Mouse (Mus musculus) CH12.LX (cell line): ENCODE data around the gene Pink1. TPM values are rescaled to one million over a fixed set of nuclear protein-coding genes. Genes with fewer than 3 reads are reported as not detected.

ENCODE experiments used
- DNase-seq: peaks from one replicate; pipeline ENCODE4 v3.0.0-alpha.2; 2013; ENCODE audit errors: extremely low read depth
- H3K27ac ChIP-seq: 2 replicates; pipeline ENCODE4 v1.5.1; 2012; ENCODE audit warnings: low read depth, mild to moderate bottlenecking, control low read depth, moderate library complexity; ENCODE audit not compliant: insufficient read depth
- H3K27me3 ChIP-seq: replicated peaks from 2 replicates; pipeline ENCODE3; 2012; ENCODE audit warnings: inconsistent platforms
- H3K36me3 ChIP-seq, 2 experiments: replicated peaks in 1 of 2; 2 replicates each; pipeline versions ENCODE3 to v1.6.1; 2012; ENCODE audit warnings: inconsistent platforms in 1 of 2, low read length in 1 of 2, mild to moderate bottlenecking in 1 of 2, mixed read lengths in 1 of 2, moderate library complexity in 1 of 2; ENCODE audit not compliant: control insufficient read depth in 1 of 2, insufficient read depth in 1 of 2
- H3K4me1 ChIP-seq, 2 experiments: 2 replicates each; pipeline ENCODE4 v1.6.1; 2012; ENCODE audit warnings: inconsistent platforms in 1 of 2, moderate library complexity in 1 of 2; ENCODE audit not compliant: insufficient read depth in 2 of 2, control insufficient read depth in 1 of 2
- H3K4me2 ChIP-seq: 2 replicates; pipeline ENCODE4 v1.6.1; 2012; ENCODE audit warnings: low read depth, mild to moderate bottlenecking, control low read depth; ENCODE audit not compliant: poor library complexity, insufficient read depth, severe bottlenecking
- H3K4me3 ChIP-seq, 3 experiments: fragments of 150-350 bp in 1 of 3; sonication (generic) in 1 of 3; replicated peaks in 1 of 3; 2 replicates each; pipeline versions ENCODE3 to v1.5.1; 2011 to 2012; ENCODE audit warnings: low read depth in 2 of 3, low read length in 2 of 3, mild to moderate bottlenecking in 2 of 3, moderate library complexity in 2 of 3, control low read depth in 1 of 3, improper control_type of control experiment in 1 of 3, inconsistent platforms in 1 of 3, mixed read lengths in 1 of 3; ENCODE audit not compliant: poor library complexity in 1 of 3
- H3K79me2 ChIP-seq: replicated peaks from 2 replicates; pipeline ENCODE4 v1.6.1; 2012; ENCODE audit warnings: mild to moderate bottlenecking, moderate library complexity; ENCODE audit not compliant: control insufficient read depth, poor library complexity, insufficient read depth, severe bottlenecking; ENCODE audit errors: extremely low read depth
- H3K9ac ChIP-seq: 2 replicates; pipeline ENCODE4 v1.6.1; 2012; ENCODE audit warnings: low read depth, mild to moderate bottlenecking, control low read depth, moderate library complexity; ENCODE audit not compliant: insufficient read depth
- H3K9me3 ChIP-seq: replicated peaks from 2 replicates; pipeline ENCODE3; 2012; ENCODE audit warnings: low read length, inconsistent platforms, mixed read lengths
- BHLHE40 ChIP-seq: IDR thresholded peaks from 2 replicates; pipeline ENCODE4 v1.6.1; 2011; ENCODE audit warnings: mild to moderate bottlenecking, low read depth, low read length, improper control_type of control experiment
- IRF4 ChIP-seq: IDR thresholded peaks from 2 replicates; pipeline ENCODE4 v1.6.1; 2014; ENCODE audit warnings: low read depth, mild to moderate bottlenecking, inconsistent platforms, low read length, improper control_type of control experiment
- JUN ChIP-seq: IDR thresholded peaks from 2 replicates; pipeline ENCODE4 v1.6.1; 2011; ENCODE audit warnings: low read depth, mild to moderate bottlenecking, low read length, improper control_type of control experiment, moderate library complexity; ENCODE audit not compliant: insufficient read depth
- KAT2A ChIP-seq: IDR thresholded peaks from 2 replicates; pipeline ENCODE4 v1.6.1; 2012; ENCODE audit warnings: low read length, improper control_type of control experiment, inconsistent platforms; ENCODE audit not compliant: insufficient replicate concordance
- NELFE ChIP-seq: IDR thresholded peaks from 2 replicates; pipeline ENCODE4 v1.6.1; 2011; ENCODE audit warnings: low read depth, low read length, improper control_type of control experiment
- SMC3 ChIP-seq: IDR thresholded peaks from 2 replicates; pipeline ENCODE4 v1.6.1; 2011; ENCODE audit warnings: low read depth, low read length, improper control_type of control experiment
- ZC3H11A ChIP-seq: IDR thresholded peaks from 2 replicates; pipeline ENCODE4 v1.6.1; 2012; ENCODE audit warnings: low read depth, mild to moderate bottlenecking, inconsistent platforms, low read length, improper control_type of control experiment
- ZKSCAN1 ChIP-seq: IDR thresholded peaks from 2 replicates; pipeline ENCODE4 v1.6.1; 2012; ENCODE audit warnings: low read depth, inconsistent platforms, low read length, improper control_type of control experiment, borderline replicate concordance
- ZMIZ1 ChIP-seq: IDR thresholded peaks from 2 replicates; pipeline ENCODE4 v1.6.1; 2012; ENCODE audit warnings: low read depth, mild to moderate bottlenecking, inconsistent platforms, low read length, improper control_type of control experiment
- dilution Hi-C: fragments of 300-500 bp; cut with MboI; formaldehyde crosslinking; loops from 2 replicates; pipeline ENCODE4 v1.14.3; 2020; ENCODE audit warnings: low sequenced_read_pairs; ENCODE audit not compliant: extremely low pct_unique_long_range_greater_than_20kb, extremely low pct_ligation_motif_present
- in situ Hi-C: fragments of 300-500 bp; cut with MboI; formaldehyde crosslinking; loops from 3 replicates; pipeline ENCODE4 v1.14.3; 2019; ENCODE audit warnings: low sequenced_read_pairs, low pct_ligation_motif_present, low pct_unique_long_range_greater_than_20kb, mixed read lengths
- polyA plus RNA-seq: library from polyadenylated mRNA; unstranded; fragments of >175 nt; gene quantifications from 2 replicates; pipeline ENCODE4 v1.2.1, GENCODE M21; 2012; ENCODE audit warnings: low read depth; ENCODE audit not compliant: insufficient read length
- total RNA-seq, 2 experiments: library from RNA; depleted of rRNA; stranded (reverse); fragments of 300-350 nt in 1 of 2; fragments of >200 nt in 1 of 2; gene quantifications; 2 replicates each; pipeline ENCODE4 v1.2.3; 2012 to 2014

Pink1 gene
- total and polyA plus RNA-seq, 3 experiments: 7.1 to 10.8 (median 7.2) TPM

GRCm38 (mm10) chr4:138272011-138272997 is 53.8 kb downstream of the Pink1 start:
- Histone ChIP-seq H3K4me1 (no peaks in the 10 kb centered on the region), H3K36me3 (no peaks in the 10 kb centered on the region), H3K79me2 (no peaks in the 10 kb centered on the region), H3K27me3 (peaks cover 77% of the 10 kb centered on the region), H3K9ac (no peak overlapping the region), H3K9me3 (peaks cover 9% of the 10 kb centered on the region), H3K4me3 (no peak overlapping the region), H3K27ac (no peak overlapping the region), H3K4me2 (no peak overlapping the region)
- no peak for TF ChIP-seq BHLHE40
- TF ChIP-seq ZMIZ1: no peak
- no peak for DNase-seq
- in situ Hi-C loops: no loop called here
- dilution Hi-C loops: no loop called here

GRCm38 (mm10) chr4:138267869-138268268 is 58.2 kb downstream of the Pink1 start:
- H3K9ac ChIP-seq: no peak overlapping the region
- H3K27ac ChIP-seq: no peak overlapping the region
- no peaks in the 10 kb centered on the region for H3K36me3 ChIP-seq
- no peak for DNase-seq
- no peak for TF ChIP-seq SMC3
- TF ChIP-seq ZC3H11A: no peak
- no peak for TF ChIP-seq NELFE
- TF ChIP-seq IRF4: no peak
- TF ChIP-seq ZKSCAN1: no peak
- TF ChIP-seq JUN: no peak
- no peak for TF ChIP-seq KAT2A
- TF ChIP-seq, all 38 proteins: peak for 0
- H3K27me3 ChIP-seq: peaks cover 64% of the 10 kb centered on the region
- no peaks in the 10 kb centered on the region for H3K79me2 ChIP-seq
- in situ Hi-C loops (no loop called here), dilution Hi-C loops (no loop called here)
- no peak overlapping the region for H3K4me3 ChIP-seq
- no peaks in the 10 kb centered on the region for H3K4me1 ChIP-seq
- H3K9me3 ChIP-seq: peaks cover 14% of the 10 kb centered on the region
- H3K4me2 ChIP-seq: no peak overlapping the region

Other genes with a start within 250 kb of the Pink1 start
- gene Hp1bp3, start 110.0 kb downstream of the Pink1 start, total RNA-seq (2012; rRNA removed): 61.9 and 67.7 TPM in 2 replicates
- gene Hp1bp3, start 110.0 kb downstream of the Pink1 start, total RNA-seq (2014; rRNA removed): 66.9 and 73.7 TPM in 2 replicates
- gene Hp1bp3, start 110.0 kb downstream of the Pink1 start, polyA plus RNA-seq: 78.2 and 84.2 TPM in 2 replicates
- gene Sh2d5, start 75.9 kb downstream of the Pink1 start, total RNA-seq (2012; rRNA removed): 0.68 and 1.1 TPM in 2 replicates
- 0.24 and 0.28 TPM in 2 replicates for gene Sh2d5, start 75.9 kb downstream of the Pink1 start, total RNA-seq (2014; rRNA removed)
- gene Sh2d5, start 75.9 kb downstream of the Pink1 start, polyA plus RNA-seq: 0.57 and 0.83 TPM in 2 replicates
- 0.08 and 0.17 TPM in 2 replicates for gene Kif17, start 75.9 kb downstream of the Pink1 start, total RNA-seq (2012; rRNA removed)
- gene Kif17, start 75.9 kb downstream of the Pink1 start, total RNA-seq (2014; rRNA removed): 0.55 and 0.59 TPM in 2 replicates
- 1.5 and 1.8 TPM in 2 replicates for gene Kif17, start 75.9 kb downstream of the Pink1 start, polyA plus RNA-seq
- 163 and 184 TPM in 2 replicates for gene Ddost, start 21.6 kb downstream of the Pink1 start, total RNA-seq (2012; rRNA removed)
- 153 and 164 TPM in 2 replicates for gene Ddost, start 21.6 kb downstream of the Pink1 start, total RNA-seq (2014; rRNA removed)
- gene Ddost, start 21.6 kb downstream of the Pink1 start, polyA plus RNA-seq: 174 and 186 TPM in 2 replicates
- gene Cda, start 41.7 kb upstream of the Pink1 start, total RNA-seq (2012; rRNA removed): not detected in 2 replicates
- gene Cda, start 41.7 kb upstream of the Pink1 start, total RNA-seq (2014; rRNA removed): not detected in 2 replicates
- gene Cda, start 41.7 kb upstream of the Pink1 start, polyA plus RNA-seq: not detected in 2 replicates
- gene Fam43b, start 70.2 kb upstream of the Pink1 start, total RNA-seq (2012; rRNA removed): not detected in 2 replicates
- not detected in 2 replicates for gene Fam43b, start 70.2 kb upstream of the Pink1 start, total RNA-seq (2014; rRNA removed)
- gene Fam43b, start 70.2 kb upstream of the Pink1 start, polyA plus RNA-seq: not detected in 2 replicates
- 12.3 and 19.7 TPM in 2 replicates for gene Mul1, start 108.4 kb upstream of the Pink1 start, total RNA-seq (2012; rRNA removed)
- 8.8 and 10.2 TPM in 2 replicates for gene Mul1, start 108.4 kb upstream of the Pink1 start, total RNA-seq (2014; rRNA removed)
- gene Mul1, start 108.4 kb upstream of the Pink1 start, polyA plus RNA-seq: 20.2 and 26.8 TPM in 2 replicates
- gene Camk2n1, start 128.0 kb upstream of the Pink1 start, total RNA-seq (2012; rRNA removed): 0.04 and 0.13 TPM in 2 replicates
- not detected in 2 replicates for gene Camk2n1, start 128.0 kb upstream of the Pink1 start, total RNA-seq (2014; rRNA removed)
- not detected in 2 replicates for gene Camk2n1, start 128.0 kb upstream of the Pink1 start, polyA plus RNA-seq